Mouse (Mus musculus): ENCODE measurements around the gene Htr2a. TPM values are rescaled to one million over a fixed set of nuclear protein-coding genes. Genes with fewer than 3 reads are reported as not detected.
A peak's percentile ranks its signal among the peaks of the same experiment; 100 is the strongest.

Gene Htr2a
- polyA plus RNA-seq, 2 experiments, result 0.23 TPM

GRCm38 (mm10) chr14:74618858-74619257 is 21.8 kb upstream of the Htr2a start:
- no peaks in the 10 kb centered on the region for H3K36me3 ChIP-seq (replicated peaks; ENCODE audit: control insufficient read depth, insufficient read depth, low read depth)
- no peak for DNase-seq (ENCODE audit: low read depth in 3 of 3, low spot score in 3 of 3)
- no peaks in the 10 kb centered on the region for H3K9me3 ChIP-seq (ENCODE audit: control insufficient read depth, low read length)
- H3K27ac ChIP-seq, result no peak overlapping the region
- no peaks in the 10 kb centered on the region for H3K27me3 ChIP-seq (ENCODE audit: control insufficient read depth, insufficient read depth, low read length)
- H3K9ac ChIP-seq (replicated peaks), result no peak overlapping the region
- WGBS (ENCODE audit: insufficient replicate concordance), result 48% methylated on average over 4 of the region's 4 CpGs
- H3K4me2 ChIP-seq (ENCODE audit: low read depth), result no peak overlapping the region
- no peak for ATAC-seq (ENCODE audit: insufficient read depth)
- no peak overlapping the region for H3K4me3 ChIP-seq (ENCODE audit: insufficient read depth in 1 of 2, low read depth in 2 of 2, low read length in 2 of 2)
- no peaks in the 10 kb centered on the region for H3K4me1 ChIP-seq (replicated peaks; ENCODE audit: control insufficient read depth in 2 of 2, insufficient read depth in 2 of 2, low read length in 1 of 2)
- TF ChIP-seq CTCF (IDR thresholded peaks at IDR 0.05; ENCODE audit: low read depth) (peak; percentile 70), EP300 (IDR thresholded peaks at IDR 0.05; ENCODE audit: low read depth) (no peak)

GRCm38 (mm10) chr14:74638071-74638470 is 2.6 kb upstream of the Htr2a start:
- Histone ChIP-seq H3K36me3 (replicated peaks; ENCODE audit: control insufficient read depth, insufficient read depth, low read depth) (no peaks in the 10 kb centered on the region), H3K4me2 (ENCODE audit: low read depth) (no peak overlapping the region), H3K27me3 (ENCODE audit: control insufficient read depth, insufficient read depth, low read length) (no peaks in the 10 kb centered on the region; the same call in none of the 2 replicates), H3K4me3 (ENCODE audit: insufficient read depth in 1 of 2, low read depth in 2 of 2, low read length in 2 of 2) (no peak overlapping the region), H3K9ac (replicated peaks) (no peak overlapping the region), H3K27ac (no peak overlapping the region), H3K4me1 (replicated peaks; ENCODE audit: control insufficient read depth in 2 of 2, insufficient read depth in 2 of 2, low read length in 1 of 2) (peaks cover 1 to 10% of the 10 kb centered on the region in 2 experiments; a peak in 3 of 4 replicates), H3K9me3 (ENCODE audit: control insufficient read depth, low read length) (no peaks in the 10 kb centered on the region)
- DNase-seq (ENCODE audit: low read depth in 3 of 3, low spot score in 3 of 3), result no peak
- ATAC-seq (ENCODE audit: insufficient read depth), result no peak
- TF ChIP-seq CTCF (IDR thresholded peaks at IDR 0.05; ENCODE audit: low read depth) (peak; percentile 39), EP300 (IDR thresholded peaks at IDR 0.05; ENCODE audit: low read depth) (no peak)
- WGBS (ENCODE audit: insufficient replicate concordance), result 64% methylated on average over 4 of the region's 4 CpGs

GRCm38 (mm10) chr14:74641668-74642230 is 1.1 kb downstream of the Htr2a start:
- Histone ChIP-seq H3K4me2 (ENCODE audit: low read depth) (peak overlapping the region; percentile 74), H3K27ac (no peak overlapping the region), H3K36me3 (replicated peaks; ENCODE audit: control insufficient read depth, insufficient read depth, low read depth) (no peaks in the 10 kb centered on the region), H3K4me1 (replicated peaks; ENCODE audit: control insufficient read depth in 2 of 2, insufficient read depth in 2 of 2, low read length in 1 of 2) (peaks cover 2 to 19% of the 10 kb centered on the region in 2 experiments), H3K27me3 (ENCODE audit: control insufficient read depth, insufficient read depth, low read length) (no peaks in the 10 kb centered on the region; the same call in none of the 2 replicates), H3K4me3 (ENCODE audit: insufficient read depth in 1 of 2, low read depth in 2 of 2, low read length in 2 of 2) (peak overlapping the region; percentile 52 to 59), H3K9me3 (ENCODE audit: control insufficient read depth, low read length) (no peaks in the 10 kb centered on the region), H3K9ac (replicated peaks) (peak overlapping the region; percentile 60)
- ATAC-seq (ENCODE audit: insufficient read depth) (peak; percentile 34; the same call in 1 of the 2 replicates), DNase-seq (ENCODE audit: low read depth in 3 of 3, low spot score in 3 of 3) (no peak)
- TF ChIP-seq CTCF (IDR thresholded peaks at IDR 0.05; ENCODE audit: low read depth), result no peak
- no peak for TF ChIP-seq EP300 (IDR thresholded peaks at IDR 0.05; ENCODE audit: low read depth)
- WGBS (ENCODE audit: insufficient replicate concordance), result 23% methylated on average over 17 of the region's 17 CpGs

GRCm38 (mm10) chr14:74643296-74643695 is 2.7 kb downstream of the Htr2a start:
- H3K36me3 ChIP-seq (replicated peaks; ENCODE audit: control insufficient read depth, insufficient read depth, low read depth), result no peaks in the 10 kb centered on the region
- H3K9me3 ChIP-seq (ENCODE audit: control insufficient read depth, low read length), result no peaks in the 10 kb centered on the region
- H3K4me3 ChIP-seq (ENCODE audit: insufficient read depth in 1 of 2, low read depth in 2 of 2, low read length in 2 of 2), result peak overlapping the region; percentile 12 to 40
- WGBS (ENCODE audit: insufficient replicate concordance), result under 1% methylated on average over 4 of the region's 4 CpGs
- no peak for TF ChIP-seq EP300 (IDR thresholded peaks at IDR 0.05; ENCODE audit: low read depth)
- TF ChIP-seq CTCF (IDR thresholded peaks at IDR 0.05; ENCODE audit: low read depth), result peak; percentile 97
- H3K27ac ChIP-seq, result no peak overlapping the region
- ATAC-seq (ENCODE audit: insufficient read depth) (peak; percentile 60), DNase-seq (ENCODE audit: low read depth in 3 of 3, low spot score in 3 of 3) (peak; percentile 45 to 71 (median 57))
- H3K4me2 ChIP-seq (ENCODE audit: low read depth), result peak overlapping the region; percentile 74
- peaks cover 2 to 20% of the 10 kb centered on the region in 2 experiments for H3K4me1 ChIP-seq (replicated peaks; ENCODE audit: control insufficient read depth in 2 of 2, insufficient read depth in 2 of 2, low read length in 1 of 2)
- no peaks in the 10 kb centered on the region; the same call in none of the 2 replicates for H3K27me3 ChIP-seq (ENCODE audit: control insufficient read depth, insufficient read depth, low read length)
- peak overlapping the region; percentile 31 for H3K9ac ChIP-seq (replicated peaks)

GRCm38 (mm10) chr14:74646107-74646793 is 5.6 kb downstream of the Htr2a start:
- Histone ChIP-seq H3K9ac (replicated peaks) (no peak overlapping the region), H3K4me2 (ENCODE audit: low read depth) (peak overlapping the region; percentile 3), H3K9me3 (ENCODE audit: control insufficient read depth, low read length) (no peaks in the 10 kb centered on the region), H3K4me3 (ENCODE audit: insufficient read depth in 1 of 2, low read depth in 2 of 2, low read length in 2 of 2) (no peak overlapping the region; a peak in 1 of 4 replicates), H3K27ac (no peak overlapping the region), H3K4me1 (replicated peaks; ENCODE audit: control insufficient read depth in 2 of 2, insufficient read depth in 2 of 2, low read length in 1 of 2) (peaks cover 2 to 17% of the 10 kb centered on the region in 2 experiments), H3K36me3 (replicated peaks; ENCODE audit: control insufficient read depth, insufficient read depth, low read depth) (no peaks in the 10 kb centered on the region), H3K27me3 (ENCODE audit: control insufficient read depth, insufficient read depth, low read length) (no peaks in the 10 kb centered on the region; the same call in none of the 2 replicates)
- ATAC-seq (ENCODE audit: insufficient read depth), result peak; percentile 56; the same call in 1 of the 2 replicates
- TF ChIP-seq CTCF (IDR thresholded peaks at IDR 0.05; ENCODE audit: low read depth) (no peak), EP300 (IDR thresholded peaks at IDR 0.05; ENCODE audit: low read depth) (no peak)
- 13% methylated on average over 11 of the region's 11 CpGs for WGBS (ENCODE audit: insufficient replicate concordance)
- DNase-seq (ENCODE audit: low read depth in 3 of 3, low spot score in 3 of 3), result peak in 2 of 3 experiments; percentile 22 to 35
